Comparison of ENCODE assay signal across 20 mouse cellular contexts in genomic region chr15:96881519-96882170, GRCm38 (mm10).
DNase-seq lines count a peak whose midpoint lies in the region; ATAC-seq and TF ChIP-seq lines count a peak whose summit lies in the region.
"Had no signal": no experiment of that assay in that cellular context is flagged by ENCODE, and none has a peak within 500 bp of the region (broad histone marks: within the 10 kb centered on the region; RNA-seq: fewer than 3 reads in every experiment).

No protein-coding gene starts in this region.

- no peaks in the 10 kb centered on the region for H3K36me3 ChIP-seq in limb, embryonic 12.5 days
- H3K36me3 ChIP-seq in limb, embryonic 10.5 days: no peaks in the 10 kb centered on the region
- no peaks in the 10 kb centered on the region for H3K36me3 ChIP-seq in embryonic facial prominence, embryonic 14.5 days (ENCODE audit: control insufficient read depth, insufficient read depth, low read length)
- H3K36me3 ChIP-seq in stomach, embryonic 14.5 days (ENCODE audit: control insufficient read depth, insufficient read depth, low read length): no peaks in the 10 kb centered on the region
- H3K36me3 ChIP-seq in liver, postnatal 0 days (replicated peaks; ENCODE audit: insufficient read depth, low read length): no peaks in the 10 kb centered on the region
- no peaks in the 10 kb centered on the region for H3K36me3 ChIP-seq in hindbrain, embryonic 10.5 days
- H3K36me3 ChIP-seq: forebrain, embryonic 15.5 days; G1E; heart, embryonic 13.5 days; midbrain, embryonic 15.5 days had no signal

- no peaks in the 10 kb centered on the region for H3K9me3 ChIP-seq in limb, embryonic 12.5 days
- H3K9me3 ChIP-seq in limb, embryonic 10.5 days (replicated peaks): no peaks in the 10 kb centered on the region
- no peaks in the 10 kb centered on the region for H3K9me3 ChIP-seq in embryonic facial prominence, embryonic 14.5 days (ENCODE audit: control insufficient read depth, low read length)
- no peaks in the 10 kb centered on the region for H3K9me3 ChIP-seq in stomach, embryonic 14.5 days (ENCODE audit: control insufficient read depth, low read depth, low read length)
- no peaks in the 10 kb centered on the region for H3K9me3 ChIP-seq in liver, postnatal 0 days (ENCODE audit: low read length)
- no peaks in the 10 kb centered on the region for H3K9me3 ChIP-seq in hindbrain, embryonic 10.5 days
- H3K9me3 ChIP-seq: forebrain, embryonic 15.5 days; heart, embryonic 13.5 days; midbrain, embryonic 15.5 days had no signal

- H3K27ac ChIP-seq in limb, embryonic 12.5 days: peak overlapping the region; percentile 64; the same call in 1 of the 2 replicates
- H3K27ac ChIP-seq in limb, embryonic 10.5 days: no peak overlapping the region
- peak overlapping the region; percentile 55 for H3K27ac ChIP-seq in embryonic facial prominence, embryonic 14.5 days (replicated peaks; ENCODE audit: low read depth, low read length)
- H3K27ac ChIP-seq in stomach, embryonic 14.5 days (ENCODE audit: low read length): peak overlapping the region; percentile 49
- no peak overlapping the region for H3K27ac ChIP-seq in liver, postnatal 0 days (ENCODE audit: low read depth)
- no peak overlapping the region for H3K27ac ChIP-seq in hindbrain, embryonic 10.5 days
- H3K27ac ChIP-seq: forebrain, embryonic 15.5 days; heart, embryonic 13.5 days; layer of hippocampus, adult 2 months; left cerebral cortex, adult 2 months; midbrain, embryonic 15.5 days had no signal

- no peak for TF ChIP-seq CTCF in liver, postnatal 0 days (IDR thresholded peaks at IDR 0.05; ENCODE audit: low read depth)

- H3K9ac ChIP-seq in limb, embryonic 12.5 days (replicated peaks): no peak overlapping the region
- H3K9ac ChIP-seq in embryonic facial prominence, embryonic 14.5 days (ENCODE audit: low read depth, low read length): no peak overlapping the region
- no peak overlapping the region for H3K9ac ChIP-seq in stomach, embryonic 14.5 days (replicated peaks; ENCODE audit: low read depth, low read length)
- H3K9ac ChIP-seq in liver, postnatal 0 days (replicated peaks): no peak overlapping the region
- H3K9ac ChIP-seq: forebrain, embryonic 15.5 days; heart, embryonic 13.5 days; midbrain, embryonic 15.5 days had no signal

- no peaks in the 10 kb centered on the region for H3K27me3 ChIP-seq in limb, embryonic 12.5 days
- H3K27me3 ChIP-seq in limb, embryonic 10.5 days (ENCODE audit: low read depth, poor library complexity, severe bottlenecking): no peaks in the 10 kb centered on the region
- no peaks in the 10 kb centered on the region for H3K27me3 ChIP-seq in embryonic facial prominence, embryonic 14.5 days (replicated peaks; ENCODE audit: control insufficient read depth, insufficient read depth, low read length)
- H3K27me3 ChIP-seq in stomach, embryonic 14.5 days (ENCODE audit: control insufficient read depth, insufficient read depth, low read length): no peaks in the 10 kb centered on the region
- no peaks in the 10 kb centered on the region for H3K27me3 ChIP-seq in liver, postnatal 0 days (ENCODE audit: insufficient read depth, low read length)
- no peaks in the 10 kb centered on the region for H3K27me3 ChIP-seq in hindbrain, embryonic 10.5 days (ENCODE audit: insufficient read depth, poor library complexity, severe bottlenecking)
- H3K27me3 ChIP-seq: forebrain, embryonic 15.5 days; heart, embryonic 13.5 days; midbrain, embryonic 15.5 days had no signal

- 0 out of 2 replicates have a peak overlapping the region, but pooled peaks have one; percentile 8 for H3K4me2 ChIP-seq in limb, embryonic 12.5 days
- no peak overlapping the region for H3K4me2 ChIP-seq in embryonic facial prominence, embryonic 14.5 days (ENCODE audit: low read depth, low read length)
- H3K4me2 ChIP-seq in stomach, embryonic 14.5 days (replicated peaks; ENCODE audit: low read depth, low read length): no peak overlapping the region
- H3K4me2 ChIP-seq in liver, postnatal 0 days (ENCODE audit: low read depth, low read length): no peak overlapping the region
- H3K4me2 ChIP-seq: forebrain, embryonic 15.5 days; heart, embryonic 13.5 days; midbrain, embryonic 15.5 days had no signal

- peaks cover 20% of the 10 kb centered on the region for H3K4me1 ChIP-seq in limb, embryonic 12.5 days (replicated peaks)
- peaks cover 19% of the 10 kb centered on the region for H3K4me1 ChIP-seq in limb, embryonic 10.5 days
- peaks cover 19% of the 10 kb centered on the region for H3K4me1 ChIP-seq in embryonic facial prominence, embryonic 14.5 days (ENCODE audit: control insufficient read depth, insufficient read depth, low read length)
- 0 out of 2 replicates have a peak, but pooled peaks cover 6% of the 10 kb centered on the region for H3K4me1 ChIP-seq in stomach, embryonic 14.5 days (ENCODE audit: control insufficient read depth, insufficient read depth, low read length)
- H3K4me1 ChIP-seq in liver, postnatal 0 days (ENCODE audit: insufficient read depth): no peaks in the 10 kb centered on the region
- H3K4me1 ChIP-seq in hindbrain, embryonic 10.5 days (replicated peaks): no peaks in the 10 kb centered on the region
- H3K4me1 ChIP-seq: midbrain, embryonic 15.5 days had no signal

- no peak for DNase-seq in limb, embryonic 10.5 days (ENCODE audit: low spot score)
- peak; percentile 95 for DNase-seq in NIH3T3 (ENCODE audit: low read depth)
- DNase-seq in embryonic facial prominence, embryonic 14.5 days (ENCODE audit: low spot score): peak; percentile 76
- DNase-seq in liver, postnatal 0 days: no peak
- DNase-seq in hindbrain, embryonic 10.5 days (ENCODE audit: low spot score): no peak
- DNase-seq: adrenal gland, postnatal 10 days; cerebellum, adult 18-20 months; kidney, postnatal 10 days; right cerebral cortex, adult 18-20 months; thymus, postnatal 25 days had no signal

- 57% methylated on average over 9 of the region's 9 CpGs for WGBS in limb, embryonic 12.5 days
- 92% methylated on average over 9 of the region's 9 CpGs for WGBS in limb, embryonic 10.5 days
- 51% methylated on average over 9 of the region's 9 CpGs for WGBS in embryonic facial prominence, embryonic 14.5 days
- whole genome bisulfite sequencing in stomach, embryonic 14.5 days: 66% methylated on average over 9 of the region's 9 CpGs
- WGBS in liver, postnatal 0 days (ENCODE audit: insufficient replicate concordance): 66% methylated on average over 9 of the region's 9 CpGs
- 89% methylated on average over 9 of the region's 9 CpGs for WGBS in hindbrain, embryonic 10.5 days

- TF ChIP-seq EP300 in liver, postnatal 0 days (IDR thresholded peaks at IDR 0.05; ENCODE audit: low read depth): no peak

- ATAC-seq in limb, embryonic 12.5 days (ENCODE audit: insufficient number of reproducible peaks, insufficient read depth, low FRiP score, low TSS enrichment, low read depth): no peak
- ATAC-seq in embryonic facial prominence, embryonic 14.5 days (ENCODE audit: low read depth): 0 out of 2 replicates have a peak, but pooled peaks have one; percentile 26
- ATAC-seq in stomach, embryonic 14.5 days (ENCODE audit: insufficient number of reproducible peaks, insufficient read depth, low FRiP score, low read depth): no peak
- ATAC-seq in liver, postnatal 0 days: no peak
- ATAC-seq: CD4-positive, CD25-positive, alpha-beta regulatory T cell, adult 4 months; forebrain, embryonic 15.5 days; inflammation-experienced regulatory T-cells, adult 6 months; midbrain, embryonic 15.5 days had no signal

- H3K4me3 ChIP-seq in limb, embryonic 12.5 days (replicated peaks): no peak overlapping the region
- H3K4me3 ChIP-seq in limb, embryonic 10.5 days: no peak overlapping the region
- H3K4me3 ChIP-seq in embryonic facial prominence, embryonic 14.5 days (ENCODE audit: low read depth, low read length): no peak overlapping the region
- H3K4me3 ChIP-seq in stomach, embryonic 14.5 days (ENCODE audit: low read depth, low read length): no peak overlapping the region
- no peak overlapping the region for H3K4me3 ChIP-seq in liver, postnatal 0 days (ENCODE audit: low read depth, low read length)
- no peak overlapping the region for H3K4me3 ChIP-seq in hindbrain, embryonic 10.5 days
- H3K4me3 ChIP-seq: forebrain, embryonic 15.5 days; heart, embryonic 13.5 days; layer of hippocampus, adult 2 months; left cerebral cortex, adult 2 months; midbrain, embryonic 15.5 days had no signal

Comparison
In these comparisons a context has a peak if more than half of its experiments do, and no peak if none do; other contexts are left out.
1. H3K27ac ChIP-seq: peak in limb, embryonic 12.5 days (single experiment), embryonic facial prominence, embryonic 14.5 days (single experiment) and stomach, embryonic 14.5 days (single experiment); none in limb, embryonic 10.5 days (single experiment), liver, postnatal 0 days (single experiment) and hindbrain, embryonic 10.5 days (single experiment).
2. DNase-seq: peak in NIH3T3 (single experiment) and embryonic facial prominence, embryonic 14.5 days (single experiment); none in limb, embryonic 10.5 days (single experiment), liver, postnatal 0 days (single experiment) and hindbrain, embryonic 10.5 days (single experiment).